ENCODE assay signal across 8 mouse cellular contexts in genomic region chr16:11729111-11729510, GRCm38 (mm10).
"Had no signal": no experiment of that assay in that cellular context is flagged by ENCODE, and none has a peak within 500 bp of the region (broad histone marks: within the 10 kb centered on the region; RNA-seq: fewer than 3 reads in every experiment).

No protein-coding gene starts in this region.

- ATAC-seq: midbrain, embryonic 16.5 days had no signal

- DNase-seq: kidney, adult 11 months; kidney, adult 9 months; kidney, postnatal 4 days; left cerebral cortex, postnatal 4 days; lung, adult 18-20 months; right cerebral cortex, postnatal 14 days; thymus, postnatal 14 days had no signal
